Mouse (Mus musculus): ENCODE measurements around the gene Rragc. TPM values are rescaled to one million over a fixed set of nuclear protein-coding genes. Genes with fewer than 3 reads are reported as not detected.
A peak's percentile ranks its signal among the peaks of the same experiment; 100 is the strongest.

Gene Rragc
- total RNA-seq, 2 experiments from 2014 or later, result 52.2 to 53.1 TPM

- intact Hi-C loops (cut with DNase I), result no loop called here
- no peak for DNase-seq (ENCODE audit: low spot score in 2 of 2)
These were observed 29.5 kb downstream of the Rragc start for GRCm38 (mm10) chr4:123946701-123947100.

DNA sequence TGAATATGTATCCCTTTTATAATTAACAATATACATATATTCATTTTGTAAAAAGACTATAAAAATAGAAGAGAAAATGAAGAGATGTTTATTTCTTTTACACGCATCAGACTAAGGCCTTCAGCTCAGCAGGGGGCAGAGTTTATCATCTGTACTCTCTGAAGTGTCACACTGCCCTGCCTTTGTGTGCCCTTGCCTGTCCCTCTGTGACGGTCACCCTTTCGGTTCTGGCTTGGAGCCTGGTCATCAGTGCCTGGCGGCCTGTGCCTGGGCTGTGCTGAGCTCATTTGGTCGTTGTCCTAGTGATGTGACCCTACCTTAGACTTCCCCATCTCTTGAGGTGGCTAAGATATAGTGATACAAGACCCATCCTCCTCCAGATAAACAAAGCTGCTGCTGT lies 29.9 kb downstream of the Rragc start:
- intact Hi-C loops (cut with DNase I), result no loop called here
- DNase-seq (ENCODE audit: low spot score in 2 of 2), result no peak

DNA sequence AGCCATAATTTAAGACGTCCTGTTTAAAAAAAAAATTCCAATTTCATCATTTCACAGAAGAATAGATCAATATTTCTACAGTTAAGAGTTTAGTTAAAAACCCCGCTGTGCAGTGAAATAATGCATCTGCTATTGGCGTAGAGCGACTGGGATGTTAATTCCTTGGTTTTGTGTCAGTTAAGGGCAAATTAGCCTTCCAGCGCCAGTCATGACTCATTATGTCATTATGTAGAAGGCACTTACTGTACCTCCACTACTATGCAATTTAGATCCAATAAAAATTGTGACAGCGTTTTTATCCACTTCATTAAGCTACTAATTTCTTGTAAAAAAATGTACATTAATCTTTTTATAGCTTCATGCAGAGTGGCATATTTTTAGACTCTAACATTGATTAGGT lies 31.7 kb downstream of the Rragc start:
- DNase-seq (ENCODE audit: low spot score in 2 of 2), result no peak
- intact Hi-C loops (cut with DNase I), result no loop called here

DNA sequence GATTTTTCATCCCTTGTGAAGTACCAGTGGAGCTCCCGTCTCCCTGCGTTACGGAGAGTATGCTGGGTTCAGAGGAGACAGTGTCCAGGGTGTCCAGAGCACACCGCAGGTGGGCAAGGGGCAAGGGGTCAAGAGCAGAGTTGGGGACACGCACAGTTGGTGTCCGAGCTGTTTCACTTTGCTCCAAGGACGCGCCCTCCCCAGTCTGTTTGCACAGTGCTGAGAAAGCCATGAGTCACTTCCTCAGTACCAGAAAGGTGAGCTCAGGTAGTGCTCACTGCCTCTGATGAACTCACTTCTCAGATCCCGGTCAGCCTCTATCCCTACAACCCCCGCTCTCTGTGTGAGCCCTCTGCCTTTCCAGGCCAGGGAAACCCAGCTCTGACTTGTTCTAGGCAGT lies 32.4 kb downstream of the Rragc start:
- no peak for DNase-seq (ENCODE audit: low spot score in 2 of 2)
- intact Hi-C loops (cut with DNase I), result no loop called here

DNA sequence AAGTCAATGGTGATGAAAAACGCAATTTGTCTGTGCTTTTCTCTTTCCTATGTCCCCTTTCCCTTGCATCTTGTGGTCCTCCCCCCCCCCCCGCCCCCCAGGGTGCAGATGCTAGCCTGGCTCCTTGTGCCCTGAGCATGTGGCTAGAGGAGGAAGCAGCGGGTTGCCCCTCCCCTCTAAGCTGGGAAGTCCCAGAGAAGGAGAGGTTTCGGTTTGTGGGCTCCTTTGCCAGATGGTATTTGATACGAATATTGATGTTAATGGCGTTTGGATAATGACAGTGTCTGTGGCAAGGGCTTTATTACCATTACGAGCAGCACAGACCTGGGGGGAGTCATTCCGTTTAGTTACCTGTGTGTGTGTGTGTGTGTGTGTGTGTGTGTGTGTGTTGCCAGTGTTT lies 34.8 kb downstream of the Rragc start:
- intact Hi-C loops (cut with DNase I), result no loop called here
- no peak for DNase-seq (ENCODE audit: low spot score in 2 of 2)

- peak; percentile 62 to 81 for DNase-seq (ENCODE audit: low spot score in 2 of 2)
- intact Hi-C loops (cut with DNase I), result loop anchor here (5.0 kb wide), 3 partner anchors 185 to 710 kb away; no protein-coding TSS in a partner anchor
These were observed 39.7 kb downstream of the Rragc start for GRCm38 (mm10) chr4:123956703-123957491.

GRCm38 (mm10) chr4:123957492-123957808 lies 40.2 kb downstream of the Rragc start:
- DNase-seq (ENCODE audit: low spot score in 2 of 2), result no peak
- intact Hi-C loops (cut with DNase I), result loop anchor here (5.0 kb wide), 3 partner anchors 185 to 710 kb away; no protein-coding TSS in a partner anchor

DNA sequence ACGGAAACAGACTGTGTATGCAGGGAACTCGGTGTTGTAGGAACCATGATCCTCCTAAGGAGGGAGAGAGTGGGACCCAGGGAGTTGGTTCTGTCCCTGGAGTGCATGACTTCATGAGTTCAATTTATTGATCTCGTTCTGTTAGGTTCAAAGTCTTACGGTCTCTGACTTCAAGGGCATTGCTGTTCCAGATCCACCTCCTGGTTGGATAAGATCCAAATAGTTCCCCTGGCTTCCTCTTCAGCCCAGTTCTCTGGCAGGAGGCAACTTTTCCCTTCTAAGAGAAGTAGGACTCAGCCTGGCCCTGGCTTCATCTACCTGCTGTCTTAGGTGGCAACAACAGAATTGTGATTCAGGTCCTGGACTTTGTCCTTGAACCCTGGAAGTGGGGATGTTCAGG lies 40.6 kb downstream of the Rragc start:
- intact Hi-C loops (cut with DNase I), result loop anchor here (5.0 kb wide), 3 partner anchors 184 to 709 kb away; no protein-coding TSS in a partner anchor
- no peak for DNase-seq (ENCODE audit: low spot score in 2 of 2)

- intact Hi-C loops (cut with DNase I), result no loop called here
- no peak for DNase-seq (ENCODE audit: low spot score in 2 of 2)
These were observed 43.7 kb downstream of the Rragc start for GRCm38 (mm10) chr4:123960955-123961354.

- no peak for DNase-seq (ENCODE audit: low spot score in 2 of 2)
These were observed 45.5 kb downstream of the Rragc start for GRCm38 (mm10) chr4:123962721-123963120.

DNA sequence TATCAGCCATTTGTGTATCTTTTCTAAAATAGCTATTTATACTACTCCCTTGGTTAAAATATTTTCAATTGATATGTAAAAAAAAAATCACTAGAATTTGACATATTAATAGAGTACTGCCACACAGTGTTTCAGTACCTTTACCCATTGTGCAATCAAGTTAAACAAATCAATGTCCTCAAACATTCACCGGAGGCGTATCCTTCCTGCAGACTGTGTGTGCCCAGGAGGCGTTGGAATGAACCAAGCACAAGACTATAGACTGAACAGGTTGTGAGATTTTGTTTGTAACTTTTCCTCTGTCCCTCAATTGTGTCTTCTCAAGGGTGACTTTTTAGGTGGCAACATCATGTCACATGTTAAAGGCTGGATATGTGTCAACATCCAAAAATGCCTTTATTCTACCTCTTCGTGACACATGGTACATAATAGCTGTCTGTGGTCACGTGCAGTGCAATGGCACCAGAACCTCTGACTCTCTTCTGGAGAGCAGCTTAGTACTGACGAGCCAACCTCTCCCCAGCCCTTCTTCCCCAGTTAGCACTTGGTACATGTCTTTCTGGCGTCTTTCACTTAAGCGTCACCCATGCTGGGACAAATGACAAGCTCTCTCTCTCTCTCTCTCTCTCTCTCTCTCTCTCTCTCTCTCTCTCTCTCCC lies 51.5 kb downstream of the Rragc start:
- intact Hi-C loops (cut with DNase I), result no loop called here
- no peak for DNase-seq (ENCODE audit: low spot score in 2 of 2)

More at GRCm38 (mm10) chr4:123962721-123963120, 45.5 kb downstream of the Rragc start:
- intact Hi-C loops (cut with DNase I), result no loop called here

- intact Hi-C loops (cut with DNase I), result no loop called here
- no peak for DNase-seq (ENCODE audit: low spot score in 2 of 2)
These were observed 52.2 kb downstream of the Rragc start for GRCm38 (mm10) chr4:123969458-123969857.

DNA sequence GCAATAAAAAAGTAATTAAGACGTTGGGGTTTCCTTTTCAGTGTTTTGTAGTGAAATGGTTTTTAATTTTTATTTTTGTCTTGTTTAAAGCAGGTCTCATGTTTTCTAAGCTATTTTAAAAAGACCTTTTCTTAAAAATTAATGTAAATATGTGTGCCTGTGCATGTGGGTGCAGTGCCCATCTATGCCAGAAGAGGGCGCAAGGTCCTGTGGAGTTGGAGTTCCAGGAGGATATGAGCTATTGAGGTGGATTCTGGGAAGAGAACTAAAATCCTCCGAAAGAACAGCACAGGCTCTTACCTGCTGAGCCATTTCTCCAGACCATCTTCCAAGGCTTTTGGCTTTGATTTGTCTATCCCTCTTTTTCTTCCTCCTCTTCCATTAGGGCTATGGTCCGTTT lies 53.8 kb downstream of the Rragc start:
- intact Hi-C loops (cut with DNase I), result no loop called here
- no peak for DNase-seq (ENCODE audit: low spot score in 2 of 2)

- intact Hi-C loops (cut with DNase I), result no loop called here
- DNase-seq (ENCODE audit: low spot score in 2 of 2), result no peak
These were observed 55.3 kb downstream of the Rragc start for GRCm38 (mm10) chr4:123972423-123973049.

GRCm38 (mm10) chr4:123982105-123982504 lies 64.9 kb downstream of the Rragc start:
- intact Hi-C loops (cut with DNase I), result no loop called here
- DNase-seq (ENCODE audit: low spot score in 2 of 2), result no peak

Other genes starting within 250 kb of the Rragc start
- 100 to 1,000 TPM; 211 to 227 TPM for gene Macf1, start 233.1 kb upstream of the Rragc start, total RNA-seq (2021)
- 100 to 1,000 TPM; 187 to 196 TPM for gene Ndufs5, start 199.2 kb upstream of the Rragc start, total RNA-seq (2021)
- gene Akirin1, start 167.1 kb upstream of the Rragc start, total RNA-seq (2021), result 10 to 100 TPM; 63.3 to 66.8 TPM
- gene Rhbdl2, start 129.6 kb upstream of the Rragc start, total RNA-seq (2021), result 1 to 10 TPM; 1.0 to 1.2 TPM
- not detected for gene 4933427I04Rik, start 57.8 kb upstream of the Rragc start, total RNA-seq (2021)
- 10 to 100 TPM in 1 of 2 experiments, 1 to 10 TPM in 1; 10.0 to 11.1 TPM for gene Mycbp, start 12.6 kb upstream of the Rragc start, total RNA-seq (2021)
- gene 4930535I16Rik, start 576 bp downstream of the Rragc start, total RNA-seq (2021), result not detected

Data from left cerebral cortex, postnatal 14 days (tissue).